Mouse (Mus musculus) forelimb bud, embryonic 11.5 days (tissue): ENCODE measurements at regions not wholly inside any gene's neighbourhood (a gene's known extent, or its start where the extent isn't known, plus 50 kb on each side); places are given as distances from the start of the nearest gene placed in this dataset.

Experiments used
- DNase-seq: peaks from one replicate; pipeline ENCODE4 v3.0.0-alpha.2; 2012; ENCODE audit warnings: low read depth, low spot score

DNA sequence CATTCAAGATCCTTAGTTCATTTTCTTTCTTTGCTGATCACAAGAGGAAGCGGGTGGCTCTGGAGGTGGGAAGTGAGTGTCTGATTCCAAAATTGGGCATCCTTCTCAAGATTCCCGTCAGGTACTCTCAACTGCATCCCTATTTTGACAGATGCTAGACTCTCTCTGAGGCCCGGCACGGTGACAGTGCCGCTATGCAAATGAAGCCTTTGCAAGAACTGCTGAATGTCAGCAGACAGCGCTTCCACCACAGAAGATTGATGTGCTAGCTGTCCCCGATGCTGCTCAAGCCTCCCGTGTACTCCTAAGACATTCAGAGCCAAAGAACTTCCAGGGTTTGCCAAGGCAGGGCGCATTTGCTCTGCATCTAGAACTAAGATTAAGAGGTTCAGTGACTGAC is 50.9 kb upstream of the Cpne4 start:
- DNase-seq, result no peak

- no peak for DNase-seq
These were observed 56.4 kb upstream of the Cpne4 start for GRCm38 (mm10) chr9:104490696-104491095.

DNA sequence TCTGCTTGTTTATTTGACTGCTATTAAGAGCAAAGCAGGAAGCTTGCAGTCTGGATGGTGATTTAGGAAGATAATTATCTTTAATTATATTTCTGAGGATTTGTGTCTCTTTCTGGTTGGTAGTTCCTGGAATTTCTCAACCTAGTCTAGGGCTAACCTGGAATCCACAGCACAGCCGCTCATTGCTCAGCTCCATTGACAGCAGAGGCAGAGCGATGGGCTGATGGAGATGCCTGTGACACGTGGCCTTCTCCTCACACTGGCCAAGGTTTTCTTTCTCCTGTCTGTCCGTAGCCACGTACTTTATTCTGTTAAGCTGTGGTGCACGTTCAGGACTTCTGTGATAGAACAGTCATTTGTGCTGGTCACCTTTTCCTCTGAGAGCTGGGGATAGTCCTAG is 57.7 kb upstream of the Cpne4 start:
- DNase-seq, result no peak

DNA sequence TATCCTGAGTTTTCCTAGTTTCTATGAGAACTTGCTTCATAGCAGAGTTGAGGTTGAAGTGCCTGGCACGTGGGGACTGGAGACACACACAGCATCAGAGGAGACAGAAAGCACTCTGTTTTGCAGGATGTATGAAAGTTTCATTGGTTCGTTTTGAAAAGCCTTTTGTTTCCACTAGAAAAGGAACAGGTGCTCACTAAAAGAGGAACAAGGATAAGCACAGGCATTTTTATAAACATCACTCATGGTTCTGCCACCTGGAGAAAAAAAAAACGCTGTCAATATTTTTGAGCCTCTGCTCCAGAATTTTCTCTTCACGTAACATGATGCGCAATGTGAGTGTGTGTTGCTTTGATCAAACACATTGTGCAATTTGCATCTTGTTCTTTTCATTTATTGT is 64.6 kb upstream of the Cpne4 start:
- DNase-seq, result no peak

- no peak for DNase-seq
These were observed 66.4 kb upstream of the Cpne4 start for GRCm38 (mm10) chr9:104480683-104481082.

DNA sequence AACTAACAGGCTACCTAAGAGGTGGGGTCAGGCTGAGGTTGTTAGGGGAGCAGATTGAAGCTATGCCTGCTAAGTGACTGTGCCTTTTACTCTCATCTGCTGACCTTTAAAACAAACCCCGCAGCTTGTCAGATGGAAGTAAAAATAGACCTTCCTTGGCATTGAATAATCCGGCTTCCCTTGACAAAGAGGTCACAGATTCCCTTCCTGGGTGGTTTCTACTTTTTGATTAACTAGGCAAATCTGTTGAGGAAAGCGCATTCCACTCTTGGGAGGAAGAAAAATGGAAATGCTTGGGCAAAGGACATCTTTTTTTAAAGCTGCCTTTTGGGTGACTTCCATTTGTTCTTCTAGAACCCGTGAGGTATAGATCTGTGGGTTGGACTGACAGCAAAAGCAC is 72.3 kb upstream of the Cpne4 start:
- DNase-seq, result no peak

DNA sequence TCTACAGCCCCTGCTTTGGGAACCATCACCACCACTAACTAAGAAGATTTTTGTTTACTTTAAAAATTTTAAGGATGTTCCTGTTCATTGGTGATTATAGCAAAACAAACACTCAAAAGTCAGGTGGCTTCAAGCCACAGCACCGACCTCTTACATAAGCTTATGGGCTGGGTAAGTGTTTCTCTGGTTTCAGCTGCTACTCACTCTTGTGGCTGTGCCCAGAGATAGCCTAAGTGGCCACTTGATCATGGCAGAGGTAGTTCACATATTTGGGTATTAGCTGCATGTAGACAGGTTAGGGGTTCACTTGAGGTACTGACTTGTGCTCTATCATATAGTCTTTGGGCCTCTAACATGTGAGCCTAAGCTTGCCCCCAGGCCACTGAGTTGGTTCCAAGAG is 79.8 kb upstream of the Cpne4 start:
- no peak for DNase-seq

GRCm38 (mm10) chr9:104463701-104464100 is 83.4 kb upstream of the Cpne4 start:
- no peak for DNase-seq

- DNase-seq, result no peak
These were observed 87.0 kb upstream of the Cpne4 start for GRCm38 (mm10) chr9:104460133-104460532.

DNA sequence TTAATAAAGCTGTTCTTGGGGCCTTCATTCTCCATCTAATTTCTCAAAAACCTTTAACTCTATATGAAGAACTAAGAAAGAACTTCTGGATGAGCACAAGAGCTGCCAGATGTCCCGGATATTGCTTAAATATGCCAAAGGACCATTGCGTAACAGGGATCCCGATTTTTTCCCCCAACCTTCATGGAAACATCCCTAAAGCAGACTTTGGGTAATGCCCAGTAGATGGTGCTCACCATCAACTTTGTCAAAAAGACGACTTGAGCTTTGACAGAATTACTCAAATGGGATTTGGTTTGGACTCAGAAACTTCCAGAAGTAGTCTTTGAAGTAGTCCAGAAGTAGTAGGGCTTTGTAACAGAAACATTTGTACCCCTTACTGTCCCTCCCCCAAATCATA is 89.5 kb upstream of the Cpne4 start:
- DNase-seq, result no peak

DNA sequence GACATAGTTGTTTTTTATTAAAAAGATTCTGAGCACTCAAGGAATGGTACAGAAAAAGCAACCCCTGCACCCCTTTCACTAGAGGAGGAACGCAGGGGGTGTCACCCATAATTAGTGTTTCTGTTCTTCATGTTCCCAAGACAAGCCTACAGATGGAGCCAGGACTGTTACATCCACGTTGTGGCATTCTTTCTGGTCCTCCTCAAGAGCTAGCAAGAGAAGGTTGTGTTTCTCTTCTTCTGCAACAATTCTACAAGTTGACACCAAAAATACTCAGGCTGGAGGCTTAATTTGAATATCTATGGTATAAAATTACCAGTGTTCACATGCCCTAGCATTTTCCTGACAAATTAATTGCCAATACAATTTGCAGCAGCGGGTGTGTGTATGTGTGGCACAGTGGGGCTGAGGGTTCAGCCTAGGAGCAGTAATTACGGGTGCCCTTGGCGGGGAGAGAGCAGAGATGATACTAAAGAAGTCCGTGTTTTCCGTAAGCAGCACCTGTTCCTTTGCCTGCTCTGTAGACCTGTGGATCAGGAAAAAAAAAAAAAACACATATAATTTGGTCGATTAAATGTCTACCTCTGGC is 98.4 kb upstream of the Cpne4 start:
- DNase-seq, result no peak

- no peak for DNase-seq
These were observed 102.2 kb upstream of the Cpne4 start for GRCm38 (mm10) chr9:104444906-104445305.

GRCm38 (mm10) chr9:104443236-104443635 is 103.8 kb upstream of the Cpne4 start:
- DNase-seq, result no peak

DNA sequence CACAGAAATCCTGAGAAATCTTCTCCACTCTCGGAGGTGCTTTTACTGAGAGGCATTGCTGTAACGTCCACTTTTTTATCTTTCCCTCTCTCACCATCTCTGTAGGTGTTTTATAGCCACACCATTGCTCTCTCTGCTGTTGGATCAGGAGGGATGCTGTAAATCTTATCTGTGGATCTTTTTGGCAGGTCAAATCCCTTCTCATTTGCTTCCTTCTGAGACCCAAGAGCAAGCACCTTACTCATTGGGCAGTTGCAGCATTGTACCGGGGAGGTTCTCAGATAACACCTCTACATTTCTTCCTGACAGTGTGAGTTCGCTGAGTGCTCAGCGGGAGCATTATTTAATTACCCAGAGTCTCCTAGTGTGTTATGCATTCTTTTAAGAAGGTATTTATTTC is 75.5 kb upstream of the Acpp start:
- DNase-seq, result no peak

DNA sequence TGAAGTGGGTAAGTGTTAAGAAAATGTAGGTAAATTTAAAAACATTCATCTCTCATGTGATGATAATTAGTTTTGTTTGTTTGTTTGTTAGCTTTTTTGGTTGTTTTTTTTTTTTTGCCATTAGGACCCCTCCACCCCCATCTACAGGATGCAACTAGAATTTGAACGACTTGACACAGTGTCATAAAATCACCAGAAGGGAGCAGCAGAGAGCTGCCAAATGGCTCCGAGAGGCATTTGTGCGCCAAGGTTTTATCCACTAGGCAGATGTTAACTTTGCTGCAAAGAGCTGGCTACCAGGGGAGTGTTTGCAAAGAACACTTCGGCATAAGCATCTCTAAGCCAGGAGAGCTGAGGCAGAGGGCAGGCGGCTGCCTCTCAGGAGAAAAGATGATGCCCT is 72.7 kb upstream of the Acpp start:
- peak; percentile 77 for DNase-seq

DNA sequence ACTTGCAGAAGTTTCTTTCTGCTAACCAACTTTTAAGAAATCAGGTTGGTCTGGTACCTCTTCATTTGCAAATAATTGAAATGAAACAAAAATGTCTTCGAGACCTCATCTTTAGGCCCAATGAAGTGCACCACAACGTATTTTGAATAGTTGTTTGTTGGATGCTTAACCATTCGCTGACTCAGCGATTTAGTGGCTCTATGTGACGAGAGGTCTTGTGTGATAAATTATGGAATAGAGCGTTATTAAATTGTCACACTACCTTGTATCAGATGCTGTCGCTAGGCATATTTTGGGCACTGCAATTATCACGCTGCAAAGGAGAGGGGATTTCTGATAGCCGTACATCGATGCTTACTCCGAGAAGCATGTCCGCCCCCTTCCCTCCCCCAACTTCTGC is 71.8 kb upstream of the Acpp start:
- DNase-seq, result no peak

- peak; percentile 69 for DNase-seq
These were observed 71.2 kb upstream of the Acpp start for GRCm38 (mm10) chr9:104408571-104409294.

- DNase-seq, result peak; percentile 65
These were observed 70.2 kb upstream of the Acpp start for GRCm38 (mm10) chr9:104407559-104408376.

DNA sequence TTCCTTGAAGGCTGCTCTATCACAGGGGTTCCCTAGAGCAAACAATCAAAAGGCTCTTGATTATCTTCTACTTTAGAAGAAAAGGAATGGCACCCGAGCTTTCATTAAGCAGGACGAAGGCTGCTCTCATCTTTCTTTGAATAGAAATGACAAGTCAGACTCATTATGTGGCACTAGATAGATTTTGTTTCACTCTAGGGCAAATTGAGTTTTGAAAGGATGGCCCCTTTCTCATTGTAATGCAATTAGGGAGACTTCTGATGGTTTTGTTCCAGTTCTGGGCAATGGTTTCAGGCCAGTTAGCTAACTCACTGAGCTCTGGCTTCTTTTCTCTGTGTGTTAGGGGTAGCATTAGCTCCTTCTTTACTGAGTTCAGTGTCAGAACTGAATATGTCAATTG is 69.5 kb upstream of the Acpp start:
- no peak for DNase-seq

DNA sequence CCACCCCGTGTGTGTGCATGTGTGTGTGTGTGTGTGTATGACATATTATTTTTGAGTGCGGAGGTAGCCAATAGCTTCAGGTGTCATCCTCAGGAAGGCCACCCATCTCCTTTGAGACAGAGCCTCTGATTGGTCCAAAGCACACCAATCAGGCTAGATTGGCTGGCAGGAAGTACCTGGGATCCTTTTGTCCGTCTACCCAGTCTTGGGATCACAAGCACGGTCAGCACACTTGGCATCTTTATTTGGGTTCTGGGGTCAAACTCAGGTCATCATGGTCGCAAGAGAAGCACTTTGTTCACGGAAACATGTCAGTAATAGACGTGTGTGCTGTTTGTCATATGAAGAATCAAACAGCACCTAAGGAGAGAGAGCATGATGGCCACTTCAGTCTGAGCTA is 68.9 kb upstream of the Acpp start:
- DNase-seq, result no peak

DNA sequence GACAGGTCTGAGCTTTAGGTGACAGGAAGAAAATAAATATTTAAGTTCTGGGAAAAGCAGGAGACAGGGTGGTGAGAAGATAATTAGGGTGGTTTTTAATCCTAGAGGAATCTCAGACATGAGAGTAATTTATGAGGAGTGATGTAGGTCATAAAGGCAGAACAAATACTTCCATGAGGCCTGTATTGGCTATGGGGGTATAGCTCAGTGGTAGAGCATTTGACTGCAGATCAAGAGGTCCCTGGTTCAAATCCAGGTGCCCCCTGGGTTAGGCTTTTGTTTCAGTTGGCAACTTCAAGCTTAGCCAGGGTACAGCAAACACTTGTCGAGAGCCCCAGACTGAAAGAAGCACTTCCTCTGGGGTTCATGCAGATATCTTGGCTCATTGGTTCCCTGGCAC is 66.3 kb upstream of the Acpp start:
- no peak for DNase-seq

DNA sequence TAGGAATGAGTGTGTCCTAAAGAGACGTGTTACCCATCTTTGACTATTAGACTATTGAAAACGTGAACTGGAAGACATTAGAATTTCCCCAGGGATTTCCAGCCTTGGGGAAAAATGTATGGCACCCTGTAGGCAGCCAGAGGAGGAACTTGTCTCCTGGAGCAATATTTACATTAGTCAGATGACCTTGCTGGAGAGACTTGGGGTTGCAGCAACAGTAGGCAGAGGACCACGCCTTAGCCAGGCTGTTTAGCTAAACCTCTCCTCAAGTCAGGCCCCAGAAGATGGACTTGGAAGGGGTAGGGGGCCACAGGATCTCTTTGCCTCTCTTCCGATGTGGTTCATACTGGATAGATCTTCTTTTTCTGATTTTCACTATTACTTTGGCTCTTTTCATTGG is 64.1 kb upstream of the Acpp start:
- no peak for DNase-seq

DNA sequence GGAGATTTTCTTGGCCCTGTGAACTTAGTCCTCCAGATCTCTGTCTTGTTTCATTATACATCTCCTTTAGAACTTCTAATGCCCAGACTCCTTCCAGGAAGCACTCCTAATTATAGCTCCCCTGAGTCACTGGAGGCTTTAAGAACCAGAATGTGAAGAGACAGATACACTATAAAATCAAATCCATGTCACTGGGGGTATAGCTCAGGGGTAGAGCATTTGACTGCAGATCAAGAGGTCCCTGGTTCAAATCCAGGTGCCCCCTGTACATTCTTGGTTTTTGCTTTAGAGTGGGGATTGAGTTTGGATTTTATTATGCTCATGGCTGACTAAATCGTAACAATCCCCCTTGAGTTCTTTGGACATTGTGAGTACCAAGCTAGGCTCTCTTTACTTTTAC is 62.4 kb upstream of the Acpp start:
- no peak for DNase-seq
